27 mouse cellular contexts compared by ENCODE assay signal in the genomic region with DNA sequence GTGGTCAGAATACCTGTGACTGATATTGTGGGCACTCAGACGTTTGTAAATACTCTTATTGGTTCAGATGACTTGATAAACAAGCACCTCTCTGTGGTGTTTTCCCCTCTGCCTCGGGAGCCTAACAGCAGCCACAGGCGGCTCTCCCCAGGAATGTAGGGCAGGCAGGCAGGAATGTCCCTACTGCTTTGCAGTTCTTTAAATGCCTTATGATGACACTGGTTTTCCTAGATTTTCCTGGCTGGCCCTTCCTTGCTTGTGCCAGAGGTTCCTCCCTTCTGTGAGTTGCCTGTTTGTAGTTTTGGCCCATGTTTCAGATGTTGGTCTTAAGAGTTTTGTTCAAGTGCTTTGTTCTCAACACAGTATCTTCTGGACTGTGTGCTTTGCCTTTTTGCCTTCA. TPM values are rescaled to one million over a fixed set of nuclear protein-coding genes. Genes with fewer than 3 reads are reported as not detected.
A peak's percentile ranks its signal among the peaks of the same experiment; 100 is the strongest.
DNase-seq lines count a peak whose midpoint lies in the region; ATAC-seq lines count a peak whose summit lies in the region.
"Had no signal": no experiment of that assay in that cellular context is flagged by ENCODE, and none has a peak within 500 bp of the region (broad histone marks: within the 10 kb centered on the region; RNA-seq: fewer than 3 reads in every experiment).

No protein-coding gene starts in this region.

- peaks cover 19% of the 10 kb centered on the region for H3K4me1 ChIP-seq in forebrain, embryonic 15.5 days
- H3K4me1 ChIP-seq in forebrain, embryonic 13.5 days = peaks cover 21% of the 10 kb centered on the region
- peaks cover 22% of the 10 kb centered on the region for H3K4me1 ChIP-seq in heart, embryonic 11.5 days (ENCODE audit: control insufficient read depth, insufficient read depth, low read length)

- 0 out of 2 replicates have a peak overlapping the region, but pooled peaks have one; percentile 23 for H3K27ac ChIP-seq in forebrain, embryonic 15.5 days (replicated peaks)
- no peak overlapping the region; the same call in 1 of the 2 replicates for H3K27ac ChIP-seq in forebrain, embryonic 13.5 days
- 0 out of 2 replicates have a peak overlapping the region, but pooled peaks have one; percentile 17 for H3K27ac ChIP-seq in heart, embryonic 11.5 days (ENCODE audit: low read depth, low read length)
- H3K27ac ChIP-seq: hindbrain, embryonic 10.5 days; intestine, embryonic 15.5 days; layer of hippocampus, adult 2 months; limb, embryonic 10.5 days; liver, embryonic 15.5 days; midbrain, embryonic 12.5 days; neural tube, embryonic 15.5 days; stomach, postnatal 0 days had no signal

- H3K36me3 ChIP-seq in forebrain, embryonic 15.5 days = peaks cover 17% of the 10 kb centered on the region
- H3K36me3 ChIP-seq in forebrain, embryonic 13.5 days (ENCODE audit: poor library complexity, severe bottlenecking) = peaks cover 44% of the 10 kb centered on the region
- peaks cover 16% of the 10 kb centered on the region for H3K36me3 ChIP-seq in heart, embryonic 11.5 days (ENCODE audit: control insufficient read depth, insufficient read depth, low read length)

- no peak for ATAC-seq in forebrain, embryonic 15.5 days (replicated peaks)
- ATAC-seq in forebrain, embryonic 13.5 days = no peak
- no peak for ATAC-seq in heart, embryonic 11.5 days (replicated peaks; ENCODE audit: insufficient number of reproducible peaks, low FRiP score, low TSS enrichment)
- ATAC-seq: intestine, embryonic 15.5 days had no signal

- no peak overlapping the region for H3K4me2 ChIP-seq in forebrain, embryonic 15.5 days (replicated peaks)
- H3K4me2 ChIP-seq in forebrain, embryonic 13.5 days = no peak overlapping the region
- no peak overlapping the region; the same call in 1 of the 2 replicates for H3K4me2 ChIP-seq in heart, embryonic 11.5 days
- H3K4me2 ChIP-seq: intestine, embryonic 15.5 days; liver, embryonic 15.5 days; midbrain, embryonic 12.5 days; neural tube, embryonic 15.5 days had no signal

- 49% methylated on average over 3 of the region's 3 CpGs for WGBS in forebrain, embryonic 15.5 days
- 49% methylated on average over 3 of the region's 3 CpGs for WGBS in forebrain, embryonic 13.5 days
- WGBS in heart, embryonic 11.5 days (ENCODE audit: insufficient replicate concordance) = 18% methylated on average over 3 of the region's 3 CpGs

- no peak for DNase-seq in heart, adult 9 months (ENCODE audit: low spot score in 2 of 2)
- peak; percentile 15 for DNase-seq in urinary bladder, postnatal 14 days (ENCODE audit: low spot score)
- no peak for DNase-seq in urinary bladder, adult 2 months (ENCODE audit: low spot score)
- peak; percentile 33 for DNase-seq in skeletal muscle tissue, adult 2 months (ENCODE audit: low read depth, low spot score)
- no peak for DNase-seq in retina, embryonic 14.5 days (ENCODE audit: low spot score)
- DNase-seq: adrenal gland, adult 8-10 months; B cell, adult 2 months; cerebellum, adult 18-20 months; cerebellum, postnatal 14 days; gastrocnemius, postnatal 14 days; kidney, adult 8-10 months; kidney, postnatal 25 days; liver; thymus, adult 2 months; thymus, postnatal 4 days had no signal

- no peaks in the 10 kb centered on the region for H3K27me3 ChIP-seq in forebrain, embryonic 15.5 days
- no peaks in the 10 kb centered on the region for H3K27me3 ChIP-seq in forebrain, embryonic 13.5 days
- H3K27me3 ChIP-seq in heart, embryonic 11.5 days (ENCODE audit: control insufficient read depth, insufficient read depth, low read length) = no peaks in the 10 kb centered on the region
- H3K27me3 ChIP-seq: CH12.LX; intestine, embryonic 15.5 days; liver, embryonic 15.5 days; midbrain, embryonic 12.5 days; neural tube, embryonic 15.5 days had no signal

- no peak overlapping the region for H3K9ac ChIP-seq in forebrain, embryonic 15.5 days (replicated peaks)
- H3K9ac ChIP-seq in forebrain, embryonic 13.5 days = no peak overlapping the region
- no peak overlapping the region for H3K9ac ChIP-seq in heart, embryonic 11.5 days (ENCODE audit: low read depth, low read length)
- H3K9ac ChIP-seq: intestine, embryonic 15.5 days; liver, embryonic 15.5 days; midbrain, embryonic 12.5 days; neural tube, embryonic 15.5 days had no signal

- H3K4me3 ChIP-seq in forebrain, embryonic 15.5 days = no peak overlapping the region
- H3K4me3 ChIP-seq in forebrain, embryonic 13.5 days = no peak overlapping the region
- H3K4me3 ChIP-seq in heart, embryonic 11.5 days (ENCODE audit: low read depth, low read length) = no peak overlapping the region
- H3K4me3 ChIP-seq: hindbrain, embryonic 10.5 days; intestine, embryonic 15.5 days; layer of hippocampus, adult 2 months; limb, embryonic 10.5 days; liver, embryonic 15.5 days; midbrain, embryonic 12.5 days; neural tube, embryonic 15.5 days had no signal

- no peaks in the 10 kb centered on the region for H3K9me3 ChIP-seq in forebrain, embryonic 15.5 days
- no peaks in the 10 kb centered on the region for H3K9me3 ChIP-seq in forebrain, embryonic 13.5 days (replicated peaks)
- no peaks in the 10 kb centered on the region for H3K9me3 ChIP-seq in heart, embryonic 11.5 days (replicated peaks; ENCODE audit: control insufficient read depth, low read length)
- H3K9me3 ChIP-seq: intestine, embryonic 15.5 days; limb, embryonic 10.5 days; liver, embryonic 15.5 days; midbrain, embryonic 12.5 days; neural tube, embryonic 15.5 days had no signal

RNA-seq across cellular contexts. Expression of gene Chsy1, which starts 19.5 kb away (rescaled TPM):
- polyA plus RNA-seq in forebrain, embryonic 15.5 days (2015; fragmentation: Nextera tagmentation; extraction: Ambion mirVana) = 13.3 and 13.8 TPM in 2 replicates
- polyA plus RNA-seq in forebrain, embryonic 13.5 days (2015; fragmentation: Nextera tagmentation; extraction: Ambion mirVana) = 14.2 and 14.5 TPM in 2 replicates
- polyA plus RNA-seq in heart, embryonic 11.5 days (2014; fragmentation: Nextera tagmentation; extraction: Ambion mirVana) = 24.1 and 29.0 TPM in 2 replicates
- polyA plus RNA-seq in urinary bladder, adult 2 months (2012; rRNA removed) = 8.9 and 10.6 TPM in 2 replicates

RNA-seq across cellular contexts. Expression of gene Selenos, which starts 49.4 kb away (rescaled TPM):
- 77.9 and 81.0 TPM in 2 replicates for polyA plus RNA-seq in forebrain, embryonic 15.5 days (2015; fragmentation: Nextera tagmentation; extraction: Ambion mirVana)
- 70.7 TPM in 2 replicates for polyA plus RNA-seq in forebrain, embryonic 13.5 days (2015; fragmentation: Nextera tagmentation; extraction: Ambion mirVana)
- 76.4 and 85.5 TPM in 2 replicates for polyA plus RNA-seq in heart, embryonic 11.5 days (2014; fragmentation: Nextera tagmentation; extraction: Ambion mirVana)
- 73.2 and 86.9 TPM in 2 replicates for polyA plus RNA-seq in urinary bladder, adult 2 months (2012; rRNA removed)

Comparison
In these comparisons a context has a peak if more than half of its experiments do, and no peak if none do; other contexts are left out.
1. DNase-seq: peak in urinary bladder, postnatal 14 days (single experiment) and skeletal muscle tissue, adult 2 months (single experiment); none in heart, adult 9 months (0 of 2), urinary bladder, adult 2 months (single experiment) and retina, embryonic 14.5 days (single experiment).